Mouse (Mus musculus) urinary bladder, postnatal 36 days (tissue): ENCODE measurements around the gene Col6a2.

Experiments used
- DNase-seq, 2 experiments: peaks; one replicate each; pipeline ENCODE4 v3.0.0; 2022; ENCODE audit warnings: low spot score in 2 of 2, mixed read lengths in 1 of 2

Col6a2 gene

GRCm38 (mm10) chr10:76636601-76637000 lies 13.2 kb upstream of the Col6a2 start:
- DNase-seq = no peak

GRCm38 (mm10) chr10:76636026-76636425 lies 12.6 kb upstream of the Col6a2 start:
- DNase-seq = peak in 1 of 2 experiments; percentile 41

- DNase-seq = no peak
Observed at GRCm38 (mm10) chr10:76634584-76634983, 11.2 kb upstream of the Col6a2 start.

- no peak for DNase-seq
Observed at GRCm38 (mm10) chr10:76634094-76634571, 10.7 kb upstream of the Col6a2 start.

GRCm38 (mm10) chr10:76632630-76633029 lies 9.2 kb upstream of the Col6a2 start:
- DNase-seq = no peak

GRCm38 (mm10) chr10:76630657-76631056 lies 7.2 kb upstream of the Col6a2 start:
- no peak for DNase-seq

- DNase-seq = no peak
Observed at GRCm38 (mm10) chr10:76627714-76628113, 4.3 kb upstream of the Col6a2 start.

- no peak for DNase-seq
Observed at GRCm38 (mm10) chr10:76624903-76625302, 1.5 kb upstream of the Col6a2 start.

- no peak for DNase-seq
Observed at GRCm38 (mm10) chr10:76623734-76624133, 304 bp upstream of the Col6a2 start.

- DNase-seq = no peak
Observed at GRCm38 (mm10) chr10:76622411-76622810, 1.0 kb downstream of the Col6a2 start.

- no peak for DNase-seq
Observed at GRCm38 (mm10) chr10:76612473-76612872, 11.0 kb downstream of the Col6a2 start.

- DNase-seq = no peak
Observed at GRCm38 (mm10) chr10:76602690-76603089, 20.7 kb downstream of the Col6a2 start.

- no peak for DNase-seq
Observed at GRCm38 (mm10) chr10:76596338-76596737, 27.1 kb downstream of the Col6a2 start.

GRCm38 (mm10) chr10:76590197-76590596 lies 33.2 kb downstream of the Col6a2 start:
- DNase-seq = no peak

- DNase-seq = no peak
Observed at GRCm38 (mm10) chr10:76586190-76586589, 37.2 kb downstream of the Col6a2 start.

GRCm38 (mm10) chr10:76584138-76584537 lies 39.3 kb downstream of the Col6a2 start:
- no peak for DNase-seq

GRCm38 (mm10) chr10:76576920-76577319 lies 46.5 kb downstream of the Col6a2 start:
- DNase-seq = no peak

- DNase-seq = no peak
Observed at GRCm38 (mm10) chr10:76575374-76575773, 48.1 kb downstream of the Col6a2 start, which contains the start of gene Ftcd. Ftcd (plus strand) TSS chr10:76575648.

GRCm38 (mm10) chr10:76572151-76572550 lies 51.3 kb downstream of the Col6a2 start:
- no peak for DNase-seq

- DNase-seq = no peak
Observed at GRCm38 (mm10) chr10:76571070-76571469, 52.4 kb downstream of the Col6a2 start.

GRCm38 (mm10) chr10:76569996-76570685 lies 53.3 kb downstream of the Col6a2 start:
- DNase-seq = no peak

GRCm38 (mm10) chr10:76561972-76562371 lies 61.5 kb downstream of the Col6a2 start, which contains the start of gene Spatc1l:
Spatc1l (plus strand) TSS chr10:76562272.
- no peak for DNase-seq

GRCm38 (mm10) chr10:76554061-76554460 lies 69.4 kb downstream of the Col6a2 start:
- no peak for DNase-seq

- no peak for DNase-seq
Observed at GRCm38 (mm10) chr10:76551556-76551955, 71.9 kb downstream of the Col6a2 start.
